Mouse (Mus musculus) kidney, adult 9 months (tissue): ENCODE data around the gene Olfr1392.

ENCODE experiments used
- DNase-seq: peaks from one replicate; pipeline ENCODE4 v3.0.0; 2022

Olfr1392 gene

DNA sequence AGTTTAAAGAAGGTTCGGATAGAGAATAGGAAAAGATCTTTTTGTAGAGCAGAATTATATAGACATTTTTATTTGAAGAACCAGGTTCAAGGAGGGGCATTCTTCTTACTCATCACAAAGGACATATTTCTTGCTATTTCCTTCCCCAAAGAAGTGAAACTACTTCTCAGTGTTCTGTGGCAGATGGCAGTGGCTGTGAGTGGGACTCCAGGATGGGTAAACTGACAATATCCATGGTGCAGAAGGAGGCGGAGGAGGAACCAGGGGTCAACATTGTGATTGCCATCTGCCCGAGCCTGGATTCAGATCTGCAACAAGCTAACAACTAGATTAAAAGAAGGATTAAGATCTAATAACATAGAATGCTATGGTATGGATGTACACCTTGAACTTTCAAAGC lies 41.6 kb downstream of the Olfr1392 start:
- DNase-seq = no peak

DNA sequence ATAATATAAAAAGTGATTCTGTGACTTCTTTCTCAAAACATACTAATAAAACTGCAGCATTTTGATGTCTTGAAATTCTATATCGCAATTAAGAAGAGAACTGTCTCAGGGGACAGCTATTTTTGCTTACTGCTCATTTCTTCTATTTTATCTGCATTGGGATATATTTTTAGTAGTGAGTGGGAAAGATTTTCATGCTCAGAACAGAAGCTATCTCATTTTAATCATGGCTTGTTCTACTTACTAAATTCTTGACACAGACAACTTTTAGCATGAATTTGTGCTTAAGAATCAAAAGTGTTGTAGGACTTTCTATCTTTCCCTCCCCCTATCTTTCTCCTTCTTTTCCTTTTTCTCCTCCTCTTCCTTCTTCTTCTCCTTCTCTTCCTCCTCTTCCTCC lies 44.6 kb downstream of the Olfr1392 start:
- DNase-seq = no peak

DNA sequence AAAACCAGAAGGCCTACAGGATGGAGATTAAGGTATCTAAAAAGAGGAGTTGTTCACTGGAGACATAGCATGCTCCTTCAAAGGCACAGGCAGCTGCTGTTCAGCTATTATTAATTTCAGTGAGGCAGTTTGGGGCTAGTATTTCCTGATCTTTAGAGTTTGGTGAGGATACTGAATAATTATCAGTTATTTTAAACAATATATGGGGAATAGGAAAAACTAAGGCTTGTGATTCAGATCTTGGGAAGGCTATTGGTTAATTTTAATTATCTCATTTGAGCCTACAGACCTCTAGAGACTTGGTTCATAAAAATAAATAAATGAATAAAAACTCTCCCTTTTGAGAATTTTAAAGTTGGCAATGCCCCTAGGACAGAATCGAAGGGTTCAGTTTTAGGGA lies 49.8 kb downstream of the Olfr1392 start, which contains the start of gene Olfr1390:
Gene Olfr1390, plus strand, starts transcription at position 301 of the 400 bp plus-strand sequence.
- no peak for DNase-seq

DNA sequence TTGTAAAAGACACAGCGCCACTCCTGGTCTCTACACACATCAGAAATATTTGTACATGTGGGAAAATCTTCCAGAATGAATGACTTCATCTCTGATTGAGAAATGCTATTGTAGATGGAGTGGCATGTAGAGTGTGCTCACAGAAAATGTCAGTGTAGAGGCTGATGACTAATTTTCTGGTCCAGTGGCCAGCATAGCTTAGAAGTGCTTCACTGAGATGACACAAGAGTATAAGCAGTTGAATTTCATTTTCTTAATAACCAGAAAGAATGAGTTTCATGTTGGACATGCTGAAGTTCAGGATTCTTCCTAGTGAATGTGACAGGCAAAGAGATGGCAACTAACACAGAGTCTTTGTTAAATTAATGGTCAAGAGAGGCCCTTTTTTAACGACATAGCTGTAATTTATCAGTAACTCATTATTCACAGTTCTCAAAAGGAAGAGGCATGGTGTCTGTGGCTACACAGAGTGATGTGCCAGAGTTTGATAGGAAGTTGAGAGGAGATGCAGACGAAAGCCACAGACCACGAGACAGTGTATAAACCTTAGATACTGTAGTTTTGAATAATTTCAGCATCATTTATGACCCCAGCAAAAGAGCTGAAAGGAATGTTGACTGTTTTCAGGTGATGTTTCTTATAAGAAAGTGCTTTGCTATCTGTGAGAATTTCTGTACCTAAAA lies 52.2 kb downstream of the Olfr1392 start:
- DNase-seq = no peak
